Mouse (Mus musculus): Measurements from ENCODE around the gene Dhx34.
A peak's percentile ranks its signal among the peaks of the same experiment; 100 is the strongest.

The Dhx34 gene

GRCm38 (mm10) chr7:16210862-16211365 lies 10.9 kb downstream of the Dhx34 start:
- no peak for DNase-seq (ENCODE audit: low read depth, low spot score)

DNA sequence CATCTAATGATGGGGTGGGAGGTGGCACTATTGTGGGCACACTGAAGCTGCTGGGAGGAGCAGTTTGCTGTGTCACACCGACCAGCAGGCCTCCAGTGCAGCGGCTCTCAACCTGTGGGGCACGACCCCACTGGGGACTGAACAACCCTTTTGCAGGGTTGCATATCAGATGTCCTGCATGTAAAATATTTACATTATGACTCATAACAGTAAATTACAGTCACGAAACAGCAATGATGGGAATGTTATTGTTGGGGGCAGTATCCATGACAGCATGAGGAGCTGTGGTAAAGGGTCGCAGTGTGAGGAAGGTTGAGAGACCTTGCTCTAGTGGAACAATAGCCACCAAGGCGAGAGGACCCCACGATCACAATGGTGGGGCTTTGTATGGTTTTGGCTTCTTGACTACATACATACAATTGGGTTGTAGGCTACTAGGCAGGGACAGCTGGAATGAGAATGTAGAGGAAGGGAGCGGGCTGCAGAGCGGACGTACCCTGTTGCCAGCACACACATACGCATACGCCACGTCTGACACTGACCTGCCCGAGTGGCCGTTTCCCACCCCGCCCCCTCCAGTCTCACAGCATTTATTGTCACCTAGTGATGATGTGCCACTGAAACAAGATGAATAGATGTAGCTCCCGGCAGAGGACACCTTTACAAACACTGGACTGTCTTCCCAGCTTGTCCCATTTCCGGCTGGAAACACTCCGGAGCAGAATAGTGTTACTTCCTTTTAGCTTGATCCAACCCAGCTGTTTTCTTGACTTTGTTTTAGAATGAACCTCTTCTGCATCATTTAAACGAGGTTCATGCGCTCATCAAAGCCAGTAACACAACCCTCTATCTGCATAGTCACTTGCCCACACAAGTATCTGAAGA lies 12.8 kb downstream of the Dhx34 start:
- no peak for DNase-seq (ENCODE audit: low read depth, low spot score)

GRCm38 (mm10) chr7:16207496-16207895 lies 14.3 kb downstream of the Dhx34 start:
- no peak for DNase-seq (ENCODE audit: low read depth, low spot score)

DNA sequence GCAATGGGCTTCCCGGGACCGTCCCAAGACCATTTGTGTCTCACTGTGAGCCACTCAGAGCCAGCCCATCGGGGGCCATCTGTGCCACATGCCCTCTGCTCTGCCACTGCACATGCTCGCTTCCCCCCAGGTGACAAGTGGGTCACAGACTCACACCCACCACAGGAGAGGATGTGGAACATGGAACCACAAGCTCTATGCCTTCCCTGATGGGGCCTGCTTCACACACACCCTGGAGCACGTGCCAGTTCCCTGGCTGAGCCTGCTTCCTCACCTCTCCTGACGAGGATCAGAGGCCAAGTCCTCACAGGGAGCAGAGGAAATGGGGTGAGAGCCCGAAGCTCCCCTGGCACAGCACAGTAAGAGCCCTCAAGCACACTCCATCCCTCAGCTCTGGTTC lies 14.8 kb downstream of the Dhx34 start:
- no peak for DNase-seq (ENCODE audit: low read depth, low spot score)

DNA sequence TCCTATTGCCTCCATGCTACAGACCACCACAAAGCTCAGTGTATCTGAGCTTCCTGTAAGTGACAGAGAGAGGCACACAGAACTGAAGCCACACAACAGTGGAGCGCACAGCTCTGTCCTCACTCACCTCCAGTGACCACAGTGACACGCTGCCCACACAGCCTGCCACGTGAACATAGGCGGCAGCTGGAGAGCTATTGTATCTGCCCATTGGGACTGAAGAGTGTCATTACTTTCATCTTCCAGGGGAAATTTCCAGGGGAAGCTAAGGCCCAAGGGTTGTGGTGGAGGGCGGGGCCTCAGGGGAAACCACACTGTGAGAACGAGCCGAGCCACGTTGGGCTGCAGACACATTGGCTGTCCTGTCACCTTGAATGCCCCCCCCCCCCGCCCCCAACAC lies 17.0 kb downstream of the Dhx34 start:
- no peak for DNase-seq (ENCODE audit: low read depth, low spot score)

DNA sequence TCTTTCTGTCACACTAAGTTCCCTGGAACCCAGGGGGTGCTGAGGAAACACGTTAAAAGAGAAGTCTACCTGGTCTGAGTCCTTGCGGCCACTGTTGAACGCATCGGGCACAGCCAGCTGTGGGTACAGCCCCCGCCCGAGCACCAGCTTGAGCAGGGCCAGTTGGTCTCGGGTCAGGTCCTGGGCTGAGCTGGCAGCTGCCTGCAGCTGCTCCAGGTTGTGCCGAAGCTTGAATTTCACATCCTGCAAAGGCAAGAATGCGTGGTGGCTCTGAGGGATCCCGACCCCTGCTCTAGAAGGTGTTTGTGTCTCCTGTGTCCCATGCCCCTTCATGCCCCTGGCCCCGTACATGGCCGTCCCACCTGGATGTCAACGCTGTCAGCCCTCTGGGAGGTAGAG lies 18.3 kb downstream of the Dhx34 start:
- no peak for DNase-seq (ENCODE audit: low read depth, low spot score)

DNA sequence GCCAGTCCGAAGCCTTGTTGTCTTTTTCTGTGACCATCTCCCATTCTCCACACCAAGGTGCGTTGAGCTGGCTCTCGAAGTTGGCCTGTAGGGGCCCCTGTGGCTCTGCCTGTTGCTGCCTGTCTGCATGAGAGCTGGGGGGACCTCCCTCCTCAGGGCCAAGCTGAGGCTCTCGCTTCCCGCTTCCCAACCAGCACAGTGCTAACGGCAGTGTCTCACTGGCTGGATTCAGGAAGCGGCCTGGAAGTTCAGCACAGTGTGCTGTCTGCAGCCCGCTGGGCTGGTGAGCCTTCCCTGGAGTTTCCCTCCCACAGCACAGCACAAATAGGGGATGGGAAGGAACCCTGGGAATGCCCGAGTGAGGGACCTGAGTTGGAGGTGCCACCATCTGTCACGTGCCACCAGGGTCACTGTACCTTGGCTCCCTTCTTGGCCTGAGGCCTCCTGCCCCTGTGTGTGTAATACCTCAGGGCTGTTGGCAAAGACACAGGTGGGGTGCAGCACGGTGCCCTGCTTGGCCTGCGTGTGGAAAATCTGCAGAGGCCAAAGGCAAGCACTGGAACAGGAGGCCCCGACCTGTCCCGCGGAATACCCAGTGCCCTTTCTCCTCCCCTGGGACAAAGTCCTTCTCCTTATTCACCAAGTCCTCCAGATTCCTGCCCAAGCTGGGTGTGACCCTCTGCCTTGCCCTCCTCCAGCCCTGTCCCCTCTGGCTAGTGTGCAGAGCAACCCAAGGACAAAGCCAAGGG lies 18.9 kb downstream of the Dhx34 start:
- no peak for DNase-seq (ENCODE audit: low read depth, low spot score)

DNA sequence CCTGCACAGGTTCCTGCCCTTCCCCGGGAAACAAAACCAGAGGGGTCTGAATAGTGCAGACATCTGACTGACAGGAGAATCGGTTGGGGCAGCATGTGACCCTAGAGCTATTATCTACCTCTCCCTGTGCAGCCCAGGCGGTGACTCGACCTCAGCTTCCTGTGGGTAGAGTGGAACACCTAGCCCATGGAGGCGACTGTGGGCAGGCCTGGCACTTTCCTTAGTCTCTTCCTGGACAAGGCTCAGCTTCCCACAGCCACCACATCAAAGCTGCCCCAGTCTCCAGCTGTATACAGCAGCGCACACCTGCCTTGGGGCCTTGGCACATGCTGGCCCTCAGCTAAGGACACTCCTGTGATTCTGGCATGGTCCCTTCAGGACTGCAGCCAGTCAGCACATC lies 20.7 kb downstream of the Dhx34 start:
- no peak for DNase-seq (ENCODE audit: low read depth, low spot score)

- DNase-seq (ENCODE audit: low read depth, low spot score), result no peak
Measured at GRCm38 (mm10) chr7:16198540-16198939, 23.3 kb downstream of the Dhx34 start.

DNA sequence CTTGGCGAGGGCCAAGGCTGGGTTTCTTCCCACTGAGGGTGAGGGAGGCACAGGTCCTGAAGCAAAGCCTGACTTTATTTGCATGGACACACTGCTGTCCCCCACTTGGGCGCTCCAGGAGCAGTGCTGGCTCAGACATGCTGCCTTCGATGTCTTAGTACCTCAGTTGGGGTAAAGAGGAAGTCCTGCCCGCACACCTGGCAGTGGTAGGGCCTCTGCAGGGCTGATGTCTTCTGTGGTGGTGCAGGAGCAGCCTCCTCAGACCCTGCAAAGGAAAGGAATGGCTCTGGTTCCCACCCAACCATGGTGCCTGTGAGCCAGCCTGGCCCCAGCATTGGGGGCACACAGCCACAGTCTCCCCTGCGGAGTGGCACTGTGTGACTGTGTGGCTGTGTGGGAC lies 24.7 kb downstream of the Dhx34 start:
- no peak for DNase-seq (ENCODE audit: low read depth, low spot score)

- DNase-seq (ENCODE audit: low read depth, low spot score), result no peak
Measured at GRCm38 (mm10) chr7:16196616-16197015, 25.2 kb downstream of the Dhx34 start.

DNA sequence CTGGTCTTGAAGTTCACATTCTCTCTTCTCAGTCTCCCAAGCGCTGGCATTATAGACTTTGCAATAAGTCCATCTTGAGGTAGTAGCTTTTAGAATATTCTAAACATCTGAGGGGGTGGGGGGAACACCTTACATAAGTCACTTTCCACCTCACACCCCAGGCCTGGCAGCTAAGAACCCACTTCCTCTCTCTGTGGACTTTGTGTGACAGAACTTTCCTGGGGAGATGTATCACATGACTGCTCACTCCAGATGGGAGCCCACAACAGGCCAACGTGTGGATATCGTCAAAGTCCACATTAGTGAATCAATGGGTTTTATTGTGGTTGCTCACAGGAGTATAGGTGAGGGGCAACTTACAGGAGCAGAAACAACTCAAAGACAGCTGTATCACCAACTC lies 28.1 kb downstream of the Dhx34 start:
- no peak for DNase-seq (ENCODE audit: low read depth, low spot score)

GRCm38 (mm10) chr7:16192315-16192714 lies 29.5 kb downstream of the Dhx34 start:
- DNase-seq (ENCODE audit: low read depth, low spot score), result peak; percentile 71

GRCm38 (mm10) chr7:16187494-16187893 lies 34.3 kb downstream of the Dhx34 start:
- no peak for DNase-seq (ENCODE audit: low read depth, low spot score)

DNA sequence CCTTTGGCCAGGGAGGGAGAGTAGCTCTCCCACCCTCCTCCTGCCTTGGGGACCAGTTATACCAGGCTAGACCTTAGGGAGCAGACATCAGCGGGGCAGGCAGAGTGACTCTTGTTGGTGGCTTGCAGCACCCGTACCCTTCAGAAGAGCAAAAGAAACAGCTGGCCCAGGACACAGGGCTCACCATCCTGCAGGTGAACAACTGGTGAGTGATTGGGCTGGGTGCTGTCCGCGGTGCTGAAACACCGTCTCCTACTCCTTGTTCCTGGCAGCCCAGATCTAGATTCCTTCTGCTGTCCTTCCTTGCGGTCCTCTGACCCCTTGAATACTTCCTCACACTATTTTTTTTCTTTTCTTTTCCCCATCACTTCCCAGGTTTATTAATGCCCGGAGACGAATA lies 38.2 kb downstream of the Dhx34 start:
- DNase-seq (ENCODE audit: low read depth, low spot score), result peak; percentile 75

DNA sequence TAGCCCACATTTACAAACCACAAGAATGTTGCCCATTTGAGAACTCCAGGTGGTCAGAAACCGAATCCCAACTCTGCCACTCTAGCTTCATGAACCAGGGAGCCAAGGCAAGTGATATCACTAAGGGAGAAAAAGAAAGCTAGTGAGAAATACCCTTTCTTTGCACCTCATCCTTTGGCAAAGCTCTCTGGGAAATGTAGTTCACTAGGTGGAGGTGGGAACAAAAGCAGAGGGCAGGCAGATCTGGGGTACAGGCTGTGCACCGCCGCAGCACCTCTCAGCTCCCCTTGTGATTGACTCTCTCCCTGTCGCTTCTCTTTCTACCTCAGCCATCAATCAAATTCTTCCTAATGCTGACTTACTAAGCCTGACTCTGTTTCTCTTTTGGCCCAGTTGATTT lies 43.7 kb downstream of the Dhx34 start:
- no peak for DNase-seq (ENCODE audit: low read depth, low spot score)

DNA sequence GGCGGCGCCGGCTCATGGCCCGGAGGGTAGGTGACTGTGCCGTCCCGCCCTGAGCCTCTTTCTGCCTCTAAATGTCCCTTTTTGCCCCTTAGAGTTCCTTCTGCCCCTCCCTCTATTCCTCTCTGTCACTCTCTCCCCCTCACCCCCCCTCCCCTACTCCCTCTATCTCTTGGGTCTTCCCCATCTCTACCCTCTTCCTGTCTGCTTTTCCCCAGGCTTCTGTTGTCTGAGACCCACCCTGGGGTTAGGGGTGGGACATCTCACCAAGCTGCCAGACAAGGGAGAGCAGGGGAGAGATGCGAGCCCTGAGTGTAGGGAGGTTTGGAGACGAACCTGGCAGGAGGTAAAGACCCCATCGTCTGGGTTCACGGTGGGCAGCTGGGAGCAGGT lies 46.3 kb downstream of the Dhx34 start:
- no peak for DNase-seq (ENCODE audit: low read depth, low spot score)

GRCm38 (mm10) chr7:16174597-16175541 lies 47.0 kb downstream of the Dhx34 start, which contains the start of gene Meis3:
Gene Meis3 (plus strand): TSS chr7:16175090.
- DNase-seq (ENCODE audit: low read depth, low spot score), result peak; percentile 28

- no peak for DNase-seq (ENCODE audit: low read depth, low spot score)
Measured at GRCm38 (mm10) chr7:16173146-16173545, 48.7 kb downstream of the Dhx34 start.

DNA sequence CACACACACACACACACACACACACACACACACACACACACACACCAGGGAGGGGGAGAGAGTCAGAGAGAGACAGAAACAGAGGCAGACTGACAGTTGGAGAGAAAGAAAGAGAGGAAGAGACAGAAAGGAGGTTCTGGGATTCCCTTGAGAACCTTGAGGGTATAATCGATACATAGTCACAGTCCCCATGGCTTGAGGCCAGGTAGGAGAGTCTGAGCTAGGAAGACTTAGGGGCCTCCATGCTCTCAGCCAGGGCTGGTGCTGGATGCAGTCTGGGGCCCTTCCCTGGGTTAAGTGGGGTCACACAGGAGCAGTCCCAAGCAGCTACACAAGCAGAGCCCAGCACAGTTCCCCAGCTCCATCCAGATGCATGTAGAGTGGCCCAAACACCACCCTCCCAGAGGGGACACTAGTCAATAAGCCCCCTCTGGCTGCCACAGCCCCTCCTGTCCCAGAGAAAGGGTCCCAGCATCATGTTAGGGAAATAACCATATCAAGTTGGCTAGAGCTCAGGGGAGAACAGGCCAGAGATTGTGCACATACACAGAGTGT lies 49.2 kb downstream of the Dhx34 start:
- DNase-seq (ENCODE audit: low read depth, low spot score), result no peak

- no peak for DNase-seq (ENCODE audit: low read depth, low spot score)
Measured at GRCm38 (mm10) chr7:16172141-16172581, 49.7 kb downstream of the Dhx34 start.
